Mouse (Mus musculus) adrenal gland, postnatal 4 days (tissue): ENCODE measurements around the gene Tusc2. TPM values are rescaled to one million over a fixed set of nuclear protein-coding genes. Genes with fewer than 3 reads are reported as not detected.
"Not testable (repeated sequence)": the region's sequence is repeated elsewhere in the genome, so short reads cannot be mapped to it uniquely, and the experiment has no call there.

Source experiments
- DNase-seq, 2 experiments: peaks; one replicate each; pipeline ENCODE4 v3.0.0; 2021 to 2022; ENCODE audit warnings: low spot score in 2 of 2, mixed read lengths in 2 of 2
- total RNA-seq, 2 experiments: library from RNA; stranded (reverse); gene quantifications; 2 replicates each; pipeline ENCODE4 v1.2.3; 2021

Gene Tusc2
- total RNA-seq, 2 experiments from 2014 or later, result 31.8 to 33.8 TPM

GRCm38 (mm10) chr9:107544196-107544700 lies 18.8 kb upstream of the Tusc2 start:
- DNase-seq, result no peak

GRCm38 (mm10) chr9:107544729-107545128 lies 18.3 kb upstream of the Tusc2 start:
- DNase-seq, result no peak

GRCm38 (mm10) chr9:107545199-107545598 lies 17.9 kb upstream of the Tusc2 start:
- DNase-seq, result no peak

GRCm38 (mm10) chr9:107545602-107546001 lies 17.5 kb upstream of the Tusc2 start:
- DNase-seq, result peak in 1 of 2 experiments; percentile 66

- DNase-seq, result peak; percentile 72 to 84
These were observed 16.0 kb upstream of the Tusc2 start, which contains the start of gene Zmynd10 for GRCm38 (mm10) chr9:107547026-107547425. Gene Zmynd10 (plus strand): TSS chr9:107547298.

- DNase-seq, result no peak
These were observed 15.1 kb upstream of the Tusc2 start for GRCm38 (mm10) chr9:107547957-107548356.

GRCm38 (mm10) chr9:107548820-107549219 lies 14.2 kb upstream of the Tusc2 start:
- no peak for DNase-seq

- DNase-seq, result no peak
These were observed 13.6 kb upstream of the Tusc2 start for GRCm38 (mm10) chr9:107549297-107550074.

GRCm38 (mm10) chr9:107550491-107551116 lies 12.5 kb upstream of the Tusc2 start:
- DNase-seq, result no peak

GRCm38 (mm10) chr9:107551117-107551889 lies 11.8 kb upstream of the Tusc2 start, which contains the start of gene Rassf1:
Gene Rassf1 (plus strand): TSS chr9:107551555.
- DNase-seq, result peak in 1 of 2 experiments; percentile 53

GRCm38 (mm10) chr9:107551890-107552355 lies 11.1 kb upstream of the Tusc2 start:
- no peak for DNase-seq

- DNase-seq, result no peak
These were observed 10.2 kb upstream of the Tusc2 start for GRCm38 (mm10) chr9:107552690-107553393.

GRCm38 (mm10) chr9:107553541-107554318 lies 9.3 kb upstream of the Tusc2 start:
- DNase-seq, result no peak

- DNase-seq, result peak; percentile 74 to 85
These were observed 8.7 kb upstream of the Tusc2 start for GRCm38 (mm10) chr9:107554319-107554825.

- DNase-seq, result no peak
These were observed 8.0 kb upstream of the Tusc2 start for GRCm38 (mm10) chr9:107555031-107555457.

GRCm38 (mm10) chr9:107555701-107556100 lies 7.4 kb upstream of the Tusc2 start:
- DNase-seq, result no peak

- DNase-seq, result no peak
These were observed 6.7 kb upstream of the Tusc2 start for GRCm38 (mm10) chr9:107556346-107556745.

GRCm38 (mm10) chr9:107565556-107565955 lies 2.5 kb downstream of the Tusc2 start:
- not testable (repeated sequence) for DNase-seq

- DNase-seq, result peak in 1 of 2 experiments; percentile 67
These were observed 3.1 kb downstream of the Tusc2 start for GRCm38 (mm10) chr9:107566041-107566709.
